Mouse (Mus musculus): Measurements from ENCODE around the gene Ush1g. TPM values are rescaled to one million over a fixed set of nuclear protein-coding genes. Genes with fewer than 3 reads are reported as not detected.
A peak's percentile ranks its signal among the peaks of the same experiment; 100 is the strongest.

The Ush1g gene
- polyA plus RNA-seq, 1 experiment: not detected

DNA sequence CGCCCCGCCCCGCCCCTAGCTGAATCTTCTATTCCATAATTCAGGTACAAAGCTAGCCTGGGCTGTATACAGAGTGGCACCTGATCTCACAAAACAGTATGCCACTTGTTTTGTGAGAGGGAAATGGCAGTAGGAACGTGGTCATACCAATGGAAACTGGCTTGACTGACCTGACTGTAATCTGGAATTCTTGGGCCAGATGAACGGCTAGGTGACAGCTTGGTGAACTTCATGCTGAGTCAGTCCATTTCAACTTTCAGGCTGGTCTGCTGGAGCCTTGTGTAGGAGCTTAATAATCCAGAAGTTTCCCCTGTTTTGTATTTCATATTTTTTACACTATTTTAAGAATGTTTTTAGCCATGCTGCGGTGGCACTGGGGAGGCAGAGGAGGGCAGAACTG, 43.7 kb downstream of the Ush1g start:
- Histone ChIP-seq H3K9me3 (ENCODE audit: control insufficient read depth, low read length) (no peaks in the 10 kb centered on the region), H3K27me3 (ENCODE audit: control insufficient read depth) (no peaks in the 10 kb centered on the region), H3K4me3 (replicated peaks) (peak overlapping the region; percentile 85), H3K36me3 (ENCODE audit: control insufficient read depth) (no peaks in the 10 kb centered on the region; the same call in 1 of the 2 replicates), H3K4me1 (ENCODE audit: control insufficient read depth) (peaks cover 51% of the 10 kb centered on the region)
- TF ChIP-seq TAL1 (IDR thresholded peaks at IDR 0.05; ENCODE audit: low read length) (no peak), GATA1 (IDR thresholded peaks at IDR 0.05; ENCODE audit: low read length) (no peak)

DNA sequence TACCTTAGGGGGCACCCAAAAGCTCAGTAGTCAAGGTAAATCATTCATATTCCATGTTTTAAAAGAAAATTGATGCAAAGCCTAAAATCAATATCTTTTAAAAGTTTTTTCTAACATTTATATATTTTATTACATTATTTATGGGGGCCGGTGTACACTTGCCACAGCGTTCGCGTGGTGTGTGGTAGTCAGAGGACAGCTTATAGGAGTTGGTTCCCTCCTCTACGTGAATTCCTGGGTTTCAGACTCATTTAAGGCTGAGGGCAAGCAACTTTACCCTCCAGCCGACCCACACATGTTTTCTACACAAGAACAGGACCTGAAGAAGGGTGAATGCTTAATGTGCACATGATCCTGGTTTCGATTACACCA, 44.3 kb downstream of the Ush1g start:
- peaks cover under 1% of the 10 kb centered on the region; the same call in 1 of the 2 replicates for H3K36me3 ChIP-seq (ENCODE audit: control insufficient read depth)
- H3K4me1 ChIP-seq (ENCODE audit: control insufficient read depth): peaks cover 51% of the 10 kb centered on the region
- H3K27me3 ChIP-seq (ENCODE audit: control insufficient read depth): no peaks in the 10 kb centered on the region
- TF ChIP-seq TAL1 (IDR thresholded peaks at IDR 0.05; ENCODE audit: low read length) (no peak), GATA1 (IDR thresholded peaks at IDR 0.05; ENCODE audit: low read length) (no peak)
- H3K9me3 ChIP-seq (ENCODE audit: control insufficient read depth, low read length): no peaks in the 10 kb centered on the region
- peak overlapping the region; percentile 85 for H3K4me3 ChIP-seq (replicated peaks)

GRCm38 (mm10) chr11:115276780-115277603, 44.8 kb downstream of the Ush1g start, which contains the start of gene Fdxr:
Gene Fdxr (minus strand): TSS chr11:115277050.
- H3K36me3 ChIP-seq (ENCODE audit: control insufficient read depth): peaks cover 7% of the 10 kb centered on the region; the same call in 1 of the 2 replicates
- H3K9me3 ChIP-seq (ENCODE audit: control insufficient read depth, low read length): no peaks in the 10 kb centered on the region
- H3K27me3 ChIP-seq (ENCODE audit: control insufficient read depth): no peaks in the 10 kb centered on the region
- H3K4me1 ChIP-seq (ENCODE audit: control insufficient read depth): peaks cover 47% of the 10 kb centered on the region
- peak within 1 kb of the TSS; percentile 85 for H3K4me3 ChIP-seq (replicated peaks)
- TF ChIP-seq GATA1 (IDR thresholded peaks at IDR 0.05; ENCODE audit: low read length): no peak

- Histone ChIP-seq H3K4me3 (replicated peaks) (peak overlapping the region; percentile 85), H3K36me3 (ENCODE audit: control insufficient read depth) (peaks cover 15% of the 10 kb centered on the region; the same call in 1 of the 2 replicates), H3K4me1 (ENCODE audit: control insufficient read depth) (peaks cover 45% of the 10 kb centered on the region), H3K27me3 (ENCODE audit: control insufficient read depth) (no peaks in the 10 kb centered on the region), H3K9me3 (ENCODE audit: control insufficient read depth, low read length) (no peaks in the 10 kb centered on the region)
- TF ChIP-seq TAL1 (IDR thresholded peaks at IDR 0.05; ENCODE audit: low read length) (no peak), GATA1 (IDR thresholded peaks at IDR 0.05; ENCODE audit: low read length) (no peak)
Measured at GRCm38 (mm10) chr11:115275954-115276353, 45.9 kb downstream of the Ush1g start.

DNA sequence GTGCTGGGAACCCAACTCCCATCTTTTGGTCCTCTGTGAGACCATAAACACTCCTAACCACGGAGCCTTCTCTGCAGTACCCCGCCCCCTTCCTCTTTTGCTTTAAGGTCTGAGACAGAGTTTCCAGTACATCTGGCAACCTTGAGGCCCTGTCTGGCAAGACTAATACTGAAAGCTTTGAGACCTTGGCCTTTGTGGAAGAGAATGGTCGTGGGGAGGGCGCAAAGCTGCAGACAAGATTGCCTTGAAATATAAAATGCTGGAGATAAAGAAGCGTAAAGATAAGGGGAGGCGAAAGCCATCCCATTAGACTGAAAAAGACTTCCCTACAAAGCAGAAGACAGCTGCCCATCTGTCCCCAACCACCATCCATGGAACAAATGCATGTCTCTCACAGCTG, 46.3 kb downstream of the Ush1g start:
- Histone ChIP-seq H3K4me1 (ENCODE audit: control insufficient read depth) (peaks cover 46% of the 10 kb centered on the region), H3K27me3 (ENCODE audit: control insufficient read depth) (no peaks in the 10 kb centered on the region), H3K36me3 (ENCODE audit: control insufficient read depth) (peaks cover 17% of the 10 kb centered on the region; the same call in 1 of the 2 replicates), H3K9me3 (ENCODE audit: control insufficient read depth, low read length) (no peaks in the 10 kb centered on the region), H3K4me3 (replicated peaks) (peak overlapping the region; percentile 85)
- TF ChIP-seq TAL1 (IDR thresholded peaks at IDR 0.05; ENCODE audit: low read length) (no peak), GATA1 (IDR thresholded peaks at IDR 0.05; ENCODE audit: low read length) (no peak)

DNA sequence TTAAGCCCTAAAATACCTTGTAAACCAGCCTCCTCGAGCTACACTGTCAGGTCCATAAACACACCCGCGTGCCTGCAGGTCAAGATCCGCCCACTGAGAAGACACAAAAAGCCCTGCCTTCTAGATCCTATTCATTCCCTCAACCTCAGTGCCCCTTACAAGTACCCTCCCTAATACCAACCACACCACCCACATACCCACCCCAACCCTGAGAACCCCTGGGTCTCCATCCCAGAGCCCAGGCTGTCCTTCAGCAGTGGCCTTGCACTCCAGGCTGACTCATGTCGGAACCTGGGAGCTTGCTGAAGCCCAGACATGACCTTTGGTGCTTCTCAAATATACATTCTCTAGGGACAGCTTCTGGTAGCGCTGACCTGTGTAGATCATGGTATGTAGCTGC, 47.1 kb downstream of the Ush1g start:
- H3K27me3 ChIP-seq (ENCODE audit: control insufficient read depth): no peaks in the 10 kb centered on the region
- no peaks in the 10 kb centered on the region for H3K9me3 ChIP-seq (ENCODE audit: control insufficient read depth, low read length)
- peaks cover 18% of the 10 kb centered on the region; the same call in 1 of the 2 replicates for H3K36me3 ChIP-seq (ENCODE audit: control insufficient read depth)
- TF ChIP-seq TAL1 (IDR thresholded peaks at IDR 0.05; ENCODE audit: low read length) (no peak), GATA1 (IDR thresholded peaks at IDR 0.05; ENCODE audit: low read length) (no peak)
- H3K4me3 ChIP-seq (replicated peaks): no peak overlapping the region
- peaks cover 44% of the 10 kb centered on the region for H3K4me1 ChIP-seq (ENCODE audit: control insufficient read depth)

- no peaks in the 10 kb centered on the region for H3K27me3 ChIP-seq (ENCODE audit: control insufficient read depth)
- no peaks in the 10 kb centered on the region for H3K9me3 ChIP-seq (ENCODE audit: control insufficient read depth, low read length)
- H3K4me3 ChIP-seq (replicated peaks): no peak overlapping the region
- H3K36me3 ChIP-seq (ENCODE audit: control insufficient read depth): peaks cover 23% of the 10 kb centered on the region; the same call in 1 of the 2 replicates
- TF ChIP-seq TAL1 (IDR thresholded peaks at IDR 0.05; ENCODE audit: low read length): no peak
- no peak for TF ChIP-seq GATA1 (IDR thresholded peaks at IDR 0.05; ENCODE audit: low read length)
- peaks cover 39% of the 10 kb centered on the region for H3K4me1 ChIP-seq (ENCODE audit: control insufficient read depth)
Measured at GRCm38 (mm10) chr11:115274178-115274577, 47.7 kb downstream of the Ush1g start.

- Histone ChIP-seq H3K27me3 (ENCODE audit: control insufficient read depth) (no peaks in the 10 kb centered on the region), H3K36me3 (ENCODE audit: control insufficient read depth) (peaks cover 28% of the 10 kb centered on the region; the same call in 1 of the 2 replicates), H3K4me3 (replicated peaks) (no peak overlapping the region), H3K4me1 (ENCODE audit: control insufficient read depth) (peaks cover 35% of the 10 kb centered on the region), H3K9me3 (ENCODE audit: control insufficient read depth, low read length) (no peaks in the 10 kb centered on the region)
- TF ChIP-seq GATA1 (IDR thresholded peaks at IDR 0.05; ENCODE audit: low read length): no peak
Measured at GRCm38 (mm10) chr11:115273735-115274134, 48.1 kb downstream of the Ush1g start.

GRCm38 (mm10) chr11:115272894-115273498, 48.8 kb downstream of the Ush1g start:
- Histone ChIP-seq H3K9me3 (ENCODE audit: control insufficient read depth, low read length) (no peaks in the 10 kb centered on the region), H3K4me3 (replicated peaks) (no peak overlapping the region), H3K4me1 (ENCODE audit: control insufficient read depth) (peaks cover 28% of the 10 kb centered on the region), H3K27me3 (ENCODE audit: control insufficient read depth) (peaks cover 3% of the 10 kb centered on the region), H3K36me3 (ENCODE audit: control insufficient read depth) (peaks cover 33% of the 10 kb centered on the region; the same call in 1 of the 2 replicates)
- TF ChIP-seq TAL1 (IDR thresholded peaks at IDR 0.05; ENCODE audit: low read length): no peak
- TF ChIP-seq GATA1 (IDR thresholded peaks at IDR 0.05; ENCODE audit: low read length): no peak

All from erythroblast, embryonic 14.5 days (primary cell).